Mouse (Mus musculus): Measurements from ENCODE around the gene Ankrd11.

- TF ChIP-seq EP300 (IDR thresholded peaks at IDR 0.05) (no peak), CTCF (IDR thresholded peaks at IDR 0.05) (no peak)
Measured at GRCm38 (mm10) chr8:123011321-123011720, 30.8 kb downstream of the Ankrd11 start.
